Mouse (Mus musculus): ENCODE results near the gene Gm8138. TPM values are rescaled to one million over a fixed set of nuclear protein-coding genes. Genes with fewer than 3 reads are reported as not detected.
"Not testable (repeated sequence)": the region's sequence is repeated elsewhere in the genome, so short reads cannot be mapped to it uniquely, and the experiment has no call there.

Gene Gm8138
- not detected in 2 replicates for polyA plus RNA-seq (2015; fragmentation: Nextera tagmentation; extraction: Ambion mirVana)

GRCm38 (mm10) chr14:43416250-43416649 lies at the start of gene Gm8138:
TSS of gene Gm8138 (minus strand) at chr14:43416350.
- no CpG with 5 or more reads among the region's 3 CpGs for WGBS
- H3K4me1 ChIP-seq; H3K4me2 ChIP-seq; H3K27ac ChIP-seq (replicated peaks); H3K36me3 ChIP-seq; H3K9ac ChIP-seq (replicated peaks); H3K27me3 ChIP-seq (replicated peaks); H3K4me3 ChIP-seq (replicated peaks); ATAC-seq (ENCODE audit: low FRiP score); H3K9me3 ChIP-seq (replicated peaks): not testable (repeated sequence)

DNA sequence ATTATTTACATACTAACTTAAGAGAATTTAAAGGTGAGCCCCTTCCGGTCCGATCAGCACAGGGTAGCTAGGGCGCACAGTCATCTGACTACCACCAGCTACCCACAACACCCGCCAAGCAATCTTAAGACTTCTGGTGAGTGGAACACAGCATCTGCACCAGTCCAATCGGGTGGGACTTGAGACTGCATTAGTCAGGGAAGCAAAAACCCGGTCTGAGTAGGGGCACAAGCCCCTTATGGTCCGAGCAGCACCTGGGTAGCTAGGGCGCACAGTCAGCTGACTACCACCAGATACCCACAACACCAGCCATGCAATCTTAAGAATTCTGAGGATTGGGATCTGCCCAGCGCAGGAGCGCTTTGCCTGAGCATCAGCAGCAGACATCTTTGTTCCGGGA lies 54.4 kb downstream of the Gm8138 start:
- H3K27me3 ChIP-seq (replicated peaks); H3K4me2 ChIP-seq; ATAC-seq (ENCODE audit: low FRiP score); H3K27ac ChIP-seq (replicated peaks); H3K9ac ChIP-seq (replicated peaks); H3K36me3 ChIP-seq; H3K4me3 ChIP-seq (replicated peaks); H3K4me1 ChIP-seq; H3K9me3 ChIP-seq (replicated peaks): not testable (repeated sequence)
- WGBS: 87% methylated on average over 11 of the region's 11 CpGs

Other genes starting within 250 kb of the Gm8138 start
- gene Gm7233, start 236.5 kb downstream of the Gm8138 start, polyA plus RNA-seq (2015; fragmentation: Nextera tagmentation; extraction: Ambion mirVana): 0.15 TPM in 1 of 2 replicates, not detected in the other
- gene Gm8122, start 181.0 kb downstream of the Gm8138 start, polyA plus RNA-seq (2015; fragmentation: Nextera tagmentation; extraction: Ambion mirVana): not detected in 2 replicates
- gene Gm8126, start 157.7 kb downstream of the Gm8138 start, polyA plus RNA-seq (2015; fragmentation: Nextera tagmentation; extraction: Ambion mirVana): not detected in 2 replicates
- gene Gm9732, start 141.3 kb downstream of the Gm8138 start, polyA plus RNA-seq (2015; fragmentation: Nextera tagmentation; extraction: Ambion mirVana): not detected in 2 replicates
- not detected in 2 replicates for gene Gm8127, start 122.5 kb downstream of the Gm8138 start, polyA plus RNA-seq (2015; fragmentation: Nextera tagmentation; extraction: Ambion mirVana)
- 0.20 TPM in 1 of 2 replicates, not detected in the other for gene 1700001F09Rik, start 68.5 kb downstream of the Gm8138 start, polyA plus RNA-seq (2015; fragmentation: Nextera tagmentation; extraction: Ambion mirVana)
- gene Gm5799, start 127.2 kb upstream of the Gm8138 start, polyA plus RNA-seq (2015; fragmentation: Nextera tagmentation; extraction: Ambion mirVana): not detected in 2 replicates
- gene Gm17654, start 162.8 kb upstream of the Gm8138 start, polyA plus RNA-seq (2015; fragmentation: Nextera tagmentation; extraction: Ambion mirVana): not detected in 2 replicates
- not detected in 2 replicates for gene Gm10375, start 191.7 kb upstream of the Gm8138 start, polyA plus RNA-seq (2015; fragmentation: Nextera tagmentation; extraction: Ambion mirVana)

All from neural tube, embryonic 15.5 days (tissue).